Mouse (Mus musculus) cerebellum, adult 11 months (tissue): Measurements from ENCODE around the gene Cand2.
"Not testable (repeated sequence)": the region's sequence is repeated elsewhere in the genome, so short reads cannot be mapped to it uniquely, and the experiment has no call there.

Experiments
- DNase-seq: peaks from one replicate; pipeline ENCODE4 v3.0.0; 2022

The Cand2 gene

GRCm38 (mm10) chr6:115775838-115776237 is 1.5 kb downstream of the Cand2 start:
- peak; percentile 59 for DNase-seq

GRCm38 (mm10) chr6:115776363-115776762 is 2.0 kb downstream of the Cand2 start:
- no peak for DNase-seq

GRCm38 (mm10) chr6:115782781-115783180 is 8.4 kb downstream of the Cand2 start:
- no peak for DNase-seq

- no peak for DNase-seq
These were observed 16.7 kb downstream of the Cand2 start for GRCm38 (mm10) chr6:115791016-115791415.

- DNase-seq: peak; percentile 74
These were observed 17.7 kb downstream of the Cand2 start for GRCm38 (mm10) chr6:115791842-115792686.

- no peak for DNase-seq
These were observed 18.4 kb downstream of the Cand2 start for GRCm38 (mm10) chr6:115792691-115793215.

GRCm38 (mm10) chr6:115801811-115802210 is 27.5 kb downstream of the Cand2 start:
- DNase-seq: no peak

GRCm38 (mm10) chr6:115803541-115804382 is 29.4 kb downstream of the Cand2 start:
- peak; percentile 61 for DNase-seq

GRCm38 (mm10) chr6:115804432-115805192 is 30.3 kb downstream of the Cand2 start:
- DNase-seq: no peak

- no peak for DNase-seq
These were observed 33.3 kb downstream of the Cand2 start for GRCm38 (mm10) chr6:115807464-115808195.

GRCm38 (mm10) chr6:115808196-115808487 is 33.8 kb downstream of the Cand2 start:
- no peak for DNase-seq

- peak; percentile 81 for DNase-seq
These were observed 34.3 kb downstream of the Cand2 start, which contains the start of gene Rpl32 for GRCm38 (mm10) chr6:115808488-115809231. Gene Rpl32, minus strand, starts transcription at chr6:115808747.

- no peak for DNase-seq
These were observed 37.3 kb downstream of the Cand2 start for GRCm38 (mm10) chr6:115811606-115812005.

GRCm38 (mm10) chr6:115814104-115814503 is 39.8 kb downstream of the Cand2 start:
- no peak for DNase-seq

- no peak for DNase-seq
These were observed 40.7 kb downstream of the Cand2 start for GRCm38 (mm10) chr6:115815041-115815440.

GRCm38 (mm10) chr6:115818129-115818528 is 43.8 kb downstream of the Cand2 start:
- no peak for DNase-seq

- no peak for DNase-seq
These were observed 47.1 kb downstream of the Cand2 start for GRCm38 (mm10) chr6:115821216-115821993.

- not testable (repeated sequence) for DNase-seq
These were observed 49.6 kb downstream of the Cand2 start for GRCm38 (mm10) chr6:115823850-115824464.

GRCm38 (mm10) chr6:115830779-115831601 is 56.7 kb downstream of the Cand2 start:
- no peak for DNase-seq
